Mouse (Mus musculus): Measurements from ENCODE around the gene Elf1. TPM values are rescaled to one million over a fixed set of nuclear protein-coding genes. Genes with fewer than 3 reads are reported as not detected.

Elf1 gene
- polyA plus RNA-seq, 1 experiment from 2014 or later, result 19.2 TPM

- peaks cover 19% of the 10 kb centered on the region; the same call in 1 of the 2 replicates for H3K36me3 ChIP-seq (ENCODE audit: control insufficient read depth, insufficient read depth, low read length)
- no peak for ATAC-seq (ENCODE audit: insufficient read depth, low FRiP score)
- H3K9ac ChIP-seq (ENCODE audit: low read length), result no peak overlapping the region
- WGBS, result 93% methylated on average over 6 of the region's 6 CpGs
- H3K4me1 ChIP-seq (ENCODE audit: control insufficient read depth, insufficient read depth, low read length), result no peaks in the 10 kb centered on the region
- H3K27me3 ChIP-seq (ENCODE audit: control insufficient read depth, insufficient read depth, low read length), result no peaks in the 10 kb centered on the region
- no peak overlapping the region for H3K4me2 ChIP-seq (ENCODE audit: low read depth, low read length)
- no peaks in the 10 kb centered on the region for H3K9me3 ChIP-seq (replicated peaks; ENCODE audit: control insufficient read depth, low read length)
- no peak overlapping the region for H3K4me3 ChIP-seq (replicated peaks; ENCODE audit: low read length)
- H3K27ac ChIP-seq (ENCODE audit: low read length), result no peak overlapping the region
These were observed 127.3 kb downstream of the Elf1 start for GRCm38 (mm10) chr14:79608286-79608685.

GRCm38 (mm10) chr14:79617121-79617828 is 136.3 kb downstream of the Elf1 start:
- 82% methylated on average over 8 of the region's 8 CpGs for WGBS
- no peak overlapping the region for H3K9ac ChIP-seq (ENCODE audit: low read length)

GRCm38 (mm10) chr14:79619802-79620201 is 138.8 kb downstream of the Elf1 start:
- Histone ChIP-seq H3K27me3 (ENCODE audit: control insufficient read depth, insufficient read depth, low read length) (no peaks in the 10 kb centered on the region), H3K9me3 (replicated peaks; ENCODE audit: control insufficient read depth, low read length) (no peaks in the 10 kb centered on the region), H3K4me3 (replicated peaks; ENCODE audit: low read length) (no peak overlapping the region), H3K36me3 (ENCODE audit: control insufficient read depth, insufficient read depth, low read length) (peaks cover 13% of the 10 kb centered on the region; the same call in 1 of the 2 replicates), H3K27ac (ENCODE audit: low read length) (no peak overlapping the region), H3K4me1 (ENCODE audit: control insufficient read depth, insufficient read depth, low read length) (no peaks in the 10 kb centered on the region), H3K9ac (ENCODE audit: low read length) (no peak overlapping the region), H3K4me2 (ENCODE audit: low read depth, low read length) (no peak overlapping the region)
- 96% methylated on average over 7 of the region's 7 CpGs for WGBS
- ATAC-seq (ENCODE audit: insufficient read depth, low FRiP score), result no peak

More at GRCm38 (mm10) chr14:79617121-79617828, 136.3 kb downstream of the Elf1 start:
- Histone ChIP-seq H3K9me3 (replicated peaks; ENCODE audit: control insufficient read depth, low read length) (no peaks in the 10 kb centered on the region), H3K27me3 (ENCODE audit: control insufficient read depth, insufficient read depth, low read length) (no peaks in the 10 kb centered on the region), H3K4me3 (replicated peaks; ENCODE audit: low read length) (no peak overlapping the region), H3K27ac (ENCODE audit: low read length) (no peak overlapping the region), H3K4me1 (ENCODE audit: control insufficient read depth, insufficient read depth, low read length) (no peaks in the 10 kb centered on the region), H3K36me3 (ENCODE audit: control insufficient read depth, insufficient read depth, low read length) (peaks cover 8% of the 10 kb centered on the region; the same call in 1 of the 2 replicates), H3K4me2 (ENCODE audit: low read depth, low read length) (no peak overlapping the region)
- ATAC-seq (ENCODE audit: insufficient read depth, low FRiP score), result no peak

DNA sequence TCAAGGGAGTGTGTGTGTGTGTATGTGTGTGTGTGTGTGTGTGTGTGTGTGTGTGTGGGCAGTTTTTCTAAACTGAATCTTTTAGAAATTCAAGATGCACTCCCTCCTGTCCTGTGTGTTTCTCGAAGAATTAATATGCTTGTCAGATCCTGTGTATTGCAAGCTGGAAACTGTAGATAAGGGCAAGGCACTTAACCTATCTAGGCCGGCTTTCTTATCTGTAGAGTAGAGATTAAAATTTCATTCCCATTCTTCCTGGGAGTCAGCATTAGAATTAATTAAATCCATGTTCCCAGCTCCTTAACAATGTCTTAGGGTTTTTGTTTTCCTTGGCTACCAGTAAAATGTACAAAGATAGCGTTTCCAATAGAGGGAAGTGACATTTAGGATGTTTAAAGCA is 140.1 kb downstream of the Elf1 start:
- no peak overlapping the region for H3K9ac ChIP-seq (ENCODE audit: low read length)
- H3K27ac ChIP-seq (ENCODE audit: low read length), result no peak overlapping the region
- no peak overlapping the region for H3K4me3 ChIP-seq (replicated peaks; ENCODE audit: low read length)
- no peaks in the 10 kb centered on the region for H3K4me1 ChIP-seq (ENCODE audit: control insufficient read depth, insufficient read depth, low read length)
- peaks cover 15% of the 10 kb centered on the region; the same call in 1 of the 2 replicates for H3K36me3 ChIP-seq (ENCODE audit: control insufficient read depth, insufficient read depth, low read length)
- no peak for ATAC-seq (ENCODE audit: insufficient read depth, low FRiP score)
- H3K27me3 ChIP-seq (ENCODE audit: control insufficient read depth, insufficient read depth, low read length), result no peaks in the 10 kb centered on the region
- no peak overlapping the region for H3K4me2 ChIP-seq (ENCODE audit: low read depth, low read length)
- 50% methylated on average over 3 of the region's 3 CpGs for WGBS
- H3K9me3 ChIP-seq (replicated peaks; ENCODE audit: control insufficient read depth, low read length), result no peaks in the 10 kb centered on the region

Small RNAs within 50 kb of the gene (microRNA-seq; reads per million reads assigned to microRNA genes)
- gene Gm27857, result not detected

Other genes with a start within 250 kb of the Elf1 start
- gene Zfp957, start 233.8 kb upstream of the Elf1 start, polyA plus RNA-seq (2015; fragmentation: Nextera tagmentation; extraction: Ambion mirVana), result not detected in 2 replicates
- gene Rgcc, start 179.5 kb upstream of the Elf1 start, polyA plus RNA-seq (2015; fragmentation: Nextera tagmentation; extraction: Ambion mirVana), result 56.3 and 57.8 TPM in 2 replicates
- gene Naa16, start 90.4 kb upstream of the Elf1 start, polyA plus RNA-seq (2015; fragmentation: Nextera tagmentation; extraction: Ambion mirVana), result 29.6 and 39.0 TPM in 2 replicates
- 9.8 and 10.4 TPM in 2 replicates for gene Mtrf1, start 83.4 kb upstream of the Elf1 start, polyA plus RNA-seq (2015; fragmentation: Nextera tagmentation; extraction: Ambion mirVana)
- 8.9 and 10.1 TPM in 2 replicates for gene Kbtbd7, start 54.7 kb upstream of the Elf1 start, polyA plus RNA-seq (2015; fragmentation: Nextera tagmentation; extraction: Ambion mirVana)
- 1.4 and 1.8 TPM in 2 replicates for gene Kbtbd6, start 29.4 kb upstream of the Elf1 start, polyA plus RNA-seq (2015; fragmentation: Nextera tagmentation; extraction: Ambion mirVana)
- 32.4 and 36.4 TPM in 2 replicates for gene Wbp4, start 326 bp downstream of the Elf1 start, polyA plus RNA-seq (2015; fragmentation: Nextera tagmentation; extraction: Ambion mirVana)
- gene Sugt1, start 106.5 kb downstream of the Elf1 start, polyA plus RNA-seq (2015; fragmentation: Nextera tagmentation; extraction: Ambion mirVana), result 95.9 and 102 TPM in 2 replicates
- gene Cnmd, start 181.0 kb downstream of the Elf1 start, polyA plus RNA-seq (2015; fragmentation: Nextera tagmentation; extraction: Ambion mirVana), result 2.0 and 3.1 TPM in 2 replicates